Mouse (Mus musculus) midbrain, embryonic 10.5 days (tissue): Measurements from ENCODE around the gene Bhlhe40. TPM values are rescaled to one million over a fixed set of nuclear protein-coding genes. Genes with fewer than 3 reads are reported as not detected.

Source experiments
- DNase-seq: peaks from one replicate; pipeline ENCODE4 v3.0.0-alpha.2; 2017; ENCODE audit warnings: low spot score
- H3K27ac ChIP-seq: fragments of 300-500 bp; sonication (generic); replicated peaks from 2 replicates; pipeline ENCODE4 v1.5.1; 2016; ENCODE audit warnings: mild to moderate bottlenecking
- H3K27me3 ChIP-seq: fragments of 300-500 bp; sonication (generic); 2 replicates; pipeline ENCODE4 v1.6.1; 2016; ENCODE audit warnings: low read depth, mild to moderate bottlenecking; ENCODE audit not compliant: poor library complexity, severe bottlenecking
- H3K36me3 ChIP-seq: fragments of 300-500 bp; sonication (generic); 2 replicates; pipeline ENCODE4 v1.6.1; 2016; ENCODE audit warnings: mild to moderate bottlenecking, moderate library complexity
- H3K4me1 ChIP-seq: fragments of 300-500 bp; sonication (generic); 2 replicates; pipeline ENCODE4 v1.6.1; 2016
- H3K4me3 ChIP-seq: fragments of 300-500 bp; sonication (generic); 2 replicates; pipeline ENCODE4 v1.5.1; 2016; ENCODE audit warnings: mild to moderate bottlenecking, moderate library complexity
- H3K9me3 ChIP-seq: fragments of 300-500 bp; sonication (generic); replicated peaks from 2 replicates; pipeline ENCODE4 v1.6.1; 2016; ENCODE audit warnings: mild to moderate bottlenecking
- WGBS: fragments of 180-500 bp; shearing (Covaris S2); methylation state at CpG from one replicate; pipeline ENCODE4 v1.1.7; 2016; 5-methylcytosine and 5-hydroxymethylcytosine counted together
- polyA plus RNA-seq: library from polyadenylated mRNA; unstranded; fragments of >200 nt; fragmentation: Nextera tagmentation; extraction: Ambion mirVana; gene quantifications from 2 replicates; pipeline ENCODE4 v1.2.1, GENCODE M21; 2016

The Bhlhe40 gene
- polyA plus RNA-seq, 1 experiment from 2014 or later, result 1.8 TPM

- no peak for DNase-seq
- H3K4me1 ChIP-seq, result peaks cover 5% of the 10 kb centered on the region
- H3K36me3 ChIP-seq, result no peaks in the 10 kb centered on the region
- no peak overlapping the region for H3K4me3 ChIP-seq
- 82% methylated on average over 5 of the region's 5 CpGs for WGBS
- no peaks in the 10 kb centered on the region for H3K9me3 ChIP-seq
- H3K27me3 ChIP-seq, result no peaks in the 10 kb centered on the region
- no peak overlapping the region for H3K27ac ChIP-seq
Observed at GRCm38 (mm10) chr6:108684430-108684829, 24.0 kb downstream of the Bhlhe40 start.

GRCm38 (mm10) chr6:108685758-108686355 lies 25.4 kb downstream of the Bhlhe40 start:
- H3K4me3 ChIP-seq, result no peak overlapping the region
- no peaks in the 10 kb centered on the region for H3K9me3 ChIP-seq
- no peak overlapping the region for H3K27ac ChIP-seq
- peaks cover 5% of the 10 kb centered on the region for H3K4me1 ChIP-seq
- no peak for DNase-seq
- no peaks in the 10 kb centered on the region for H3K27me3 ChIP-seq
- H3K36me3 ChIP-seq, result no peaks in the 10 kb centered on the region
- WGBS, result 62% methylated on average over 9 of the region's 9 CpGs

- no peak for DNase-seq
- Histone ChIP-seq H3K9me3 (no peaks in the 10 kb centered on the region), H3K27ac (no peak overlapping the region), H3K36me3 (no peaks in the 10 kb centered on the region), H3K4me1 (peaks cover 5% of the 10 kb centered on the region), H3K27me3 (no peaks in the 10 kb centered on the region), H3K4me3 (no peak overlapping the region)
- 89% methylated on average over 3 of the region's 3 CpGs for WGBS
Observed at GRCm38 (mm10) chr6:108686930-108687329, 26.5 kb downstream of the Bhlhe40 start.

- Histone ChIP-seq H3K27ac (no peak overlapping the region), H3K9me3 (no peaks in the 10 kb centered on the region), H3K27me3 (no peaks in the 10 kb centered on the region), H3K36me3 (no peaks in the 10 kb centered on the region), H3K4me1 (peaks cover 5% of the 10 kb centered on the region), H3K4me3 (no peak overlapping the region)
- 79% methylated on average over 5 of the region's 5 CpGs for WGBS
- DNase-seq, result no peak
Observed at GRCm38 (mm10) chr6:108688344-108688743, 27.9 kb downstream of the Bhlhe40 start.

GRCm38 (mm10) chr6:108692986-108693385 lies 32.6 kb downstream of the Bhlhe40 start:
- H3K4me3 ChIP-seq, result no peak overlapping the region
- no peaks in the 10 kb centered on the region for H3K36me3 ChIP-seq
- 80% methylated on average over 3 of the region's 3 CpGs for WGBS
- H3K4me1 ChIP-seq, result peaks cover 13% of the 10 kb centered on the region
- H3K27ac ChIP-seq, result no peak overlapping the region
- no peak for DNase-seq
- H3K9me3 ChIP-seq, result no peaks in the 10 kb centered on the region
- no peaks in the 10 kb centered on the region for H3K27me3 ChIP-seq

- Histone ChIP-seq H3K4me1 (peaks cover 29% of the 10 kb centered on the region), H3K9me3 (no peaks in the 10 kb centered on the region), H3K4me3 (no peak overlapping the region), H3K36me3 (no peaks in the 10 kb centered on the region), H3K27ac (no peak overlapping the region), H3K27me3 (peaks cover 8% of the 10 kb centered on the region)
- WGBS, result 90% methylated on average over 8 of the region's 8 CpGs
- no peak for DNase-seq
Observed at GRCm38 (mm10) chr6:108694965-108695724, 34.7 kb downstream of the Bhlhe40 start.

- H3K4me3 ChIP-seq, result no peak overlapping the region
- H3K9me3 ChIP-seq, result no peaks in the 10 kb centered on the region
- H3K27me3 ChIP-seq, result peaks cover 8% of the 10 kb centered on the region
- no peak for DNase-seq
- no peak overlapping the region for H3K27ac ChIP-seq
- H3K36me3 ChIP-seq, result no peaks in the 10 kb centered on the region
- peaks cover 39% of the 10 kb centered on the region for H3K4me1 ChIP-seq
- 79% methylated on average over 11 of the region's 11 CpGs for WGBS
Observed at GRCm38 (mm10) chr6:108695844-108696821, 35.7 kb downstream of the Bhlhe40 start.

GRCm38 (mm10) chr6:108696822-108697202 lies 36.4 kb downstream of the Bhlhe40 start:
- Histone ChIP-seq H3K4me1 (peaks cover 42% of the 10 kb centered on the region), H3K9me3 (no peaks in the 10 kb centered on the region), H3K4me3 (no peak overlapping the region), H3K27me3 (peaks cover 8% of the 10 kb centered on the region), H3K27ac (no peak overlapping the region), H3K36me3 (no peaks in the 10 kb centered on the region)
- WGBS, result 92% methylated on average over 3 of the region's 3 CpGs
- DNase-seq, result no peak

GRCm38 (mm10) chr6:108697345-108697744 lies 36.9 kb downstream of the Bhlhe40 start:
- H3K4me1 ChIP-seq, result peaks cover 42% of the 10 kb centered on the region
- no peaks in the 10 kb centered on the region for H3K9me3 ChIP-seq
- H3K36me3 ChIP-seq, result no peaks in the 10 kb centered on the region
- peaks cover 8% of the 10 kb centered on the region for H3K27me3 ChIP-seq
- 90% methylated on average over 10 of the region's 10 CpGs for whole genome bisulfite sequencing
- peak overlapping the region; percentile 85 for H3K27ac ChIP-seq
- no peak for DNase-seq
- H3K4me3 ChIP-seq, result no peak overlapping the region

GRCm38 (mm10) chr6:108698343-108698870 lies 38.0 kb downstream of the Bhlhe40 start:
- Histone ChIP-seq H3K4me3 (peak overlapping the region; percentile 16; the same call in 1 of the 2 replicates), H3K27ac (peak overlapping the region; percentile 85), H3K27me3 (peaks cover 8% of the 10 kb centered on the region), H3K36me3 (no peaks in the 10 kb centered on the region), H3K9me3 (no peaks in the 10 kb centered on the region), H3K4me1 (peaks cover 46% of the 10 kb centered on the region)
- WGBS, result 20% methylated on average over 4 of the region's 4 CpGs
- DNase-seq, result peak; percentile 66

GRCm38 (mm10) chr6:108699679-108700078 lies 39.2 kb downstream of the Bhlhe40 start:
- Histone ChIP-seq H3K4me1 (peaks cover 46% of the 10 kb centered on the region), H3K27me3 (peaks cover 8% of the 10 kb centered on the region), H3K27ac (peak overlapping the region; percentile 85; the same call in 1 of the 2 replicates), H3K4me3 (no peak overlapping the region), H3K9me3 (no peaks in the 10 kb centered on the region), H3K36me3 (no peaks in the 10 kb centered on the region)
- no peak for DNase-seq
- WGBS, result 66% methylated on average over 3 of the region's 3 CpGs

- peak overlapping the region; percentile 85 for H3K27ac ChIP-seq
Observed at GRCm38 (mm10) chr6:108700638-108701343, 40.4 kb downstream of the Bhlhe40 start.

More at GRCm38 (mm10) chr6:108700638-108701343, 40.4 kb downstream of the Bhlhe40 start:
- H3K36me3 ChIP-seq, result no peaks in the 10 kb centered on the region
- DNase-seq, result peak; percentile 37
- no peaks in the 10 kb centered on the region for H3K9me3 ChIP-seq
- H3K4me3 ChIP-seq, result peak overlapping the region; percentile 35
- peaks cover 46% of the 10 kb centered on the region for H3K4me1 ChIP-seq
- 24% methylated on average over 17 of the region's 17 CpGs for WGBS
- peaks cover 8% of the 10 kb centered on the region for H3K27me3 ChIP-seq
